24 mouse cellular contexts compared by ENCODE assay signal in the genomic region with DNA sequence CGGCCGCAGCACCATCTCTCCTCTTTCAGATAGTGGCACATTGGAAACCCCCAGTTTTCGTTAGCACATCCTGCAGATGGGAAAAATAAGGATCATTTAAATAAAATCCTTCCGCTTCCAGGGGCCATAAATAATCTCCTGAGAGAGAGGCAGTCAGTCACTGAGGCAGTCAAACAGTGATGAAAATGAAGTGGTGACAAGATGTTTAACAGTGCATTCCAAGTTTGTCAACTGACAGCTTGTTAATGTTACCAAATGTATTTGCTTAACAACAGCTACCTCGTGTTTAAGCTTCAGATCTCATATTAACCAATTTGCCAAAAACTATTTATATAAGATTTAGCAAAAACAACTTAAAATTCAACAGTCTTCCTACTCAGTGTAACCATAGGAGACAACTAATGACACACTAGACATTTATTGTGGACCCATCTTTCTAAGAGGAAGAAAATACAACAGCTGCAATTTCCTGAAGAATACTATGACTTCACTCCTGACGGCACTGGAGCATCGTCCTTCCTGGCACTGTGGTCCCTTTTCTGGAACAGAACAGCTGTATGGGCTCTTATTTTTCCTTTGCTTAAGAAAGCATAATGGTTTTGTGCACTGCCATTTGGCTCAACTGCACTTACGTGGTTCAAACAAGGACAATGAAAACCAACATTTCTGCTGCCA. TPM values are rescaled to one million over a fixed set of nuclear protein-coding genes. Genes with fewer than 3 reads are reported as not detected.
DNase-seq lines count a peak whose midpoint lies in the region; ATAC-seq and TF ChIP-seq lines count a peak whose summit lies in the region.
"Had no signal": no experiment of that assay in that cellular context is flagged by ENCODE, and none has a peak within 500 bp of the region (broad histone marks: within the 10 kb centered on the region; RNA-seq: fewer than 3 reads in every experiment).

No protein-coding gene starts in this region.

- H3K9me3 ChIP-seq in forebrain, embryonic 15.5 days: no peaks in the 10 kb centered on the region
- no peaks in the 10 kb centered on the region for H3K9me3 ChIP-seq in forebrain, embryonic 11.5 days (ENCODE audit: control insufficient read depth, low read length)
- no peaks in the 10 kb centered on the region for H3K9me3 ChIP-seq in lung, embryonic 15.5 days
- H3K9me3 ChIP-seq in liver, embryonic 12.5 days (replicated peaks): no peaks in the 10 kb centered on the region
- H3K9me3 ChIP-seq: heart, embryonic 10.5 days; hindbrain, embryonic 12.5 days; limb, embryonic 15.5 days; liver, embryonic 15.5 days; midbrain, embryonic 12.5 days; neural tube, embryonic 12.5 days had no signal

- H3K4me1 ChIP-seq in forebrain, embryonic 15.5 days: no peaks in the 10 kb centered on the region
- H3K4me1 ChIP-seq in forebrain, embryonic 11.5 days (replicated peaks; ENCODE audit: control insufficient read depth, insufficient read depth, low read length): no peaks in the 10 kb centered on the region
- peaks cover 4% of the 10 kb centered on the region; the same call in 1 of the 2 replicates for H3K4me1 ChIP-seq in lung, embryonic 15.5 days
- H3K4me1 ChIP-seq in lung, adult 2 months (ENCODE audit: control insufficient read depth, insufficient read depth, low read length): no peaks in the 10 kb centered on the region; the same call in 1 of the 2 replicates
- peaks cover 6% of the 10 kb centered on the region for H3K4me1 ChIP-seq in liver, embryonic 12.5 days
- H3K4me1 ChIP-seq: heart, embryonic 10.5 days; hindbrain, embryonic 12.5 days; liver, embryonic 15.5 days; midbrain, embryonic 12.5 days; neural tube, embryonic 12.5 days had no signal

- H3K4me2 ChIP-seq in forebrain, embryonic 15.5 days (replicated peaks): no peak overlapping the region
- no peak overlapping the region for H3K4me2 ChIP-seq in forebrain, embryonic 11.5 days (ENCODE audit: low read depth, low read length, severe bottlenecking)
- H3K4me2 ChIP-seq in lung, embryonic 15.5 days: no peak overlapping the region
- H3K4me2 ChIP-seq in liver, embryonic 12.5 days: no peak overlapping the region
- H3K4me2 ChIP-seq: hindbrain, embryonic 12.5 days; limb, embryonic 15.5 days; liver, embryonic 15.5 days; midbrain, embryonic 12.5 days; neural tube, embryonic 12.5 days had no signal

- ATAC-seq in forebrain, embryonic 15.5 days (replicated peaks): peak; percentile 51
- ATAC-seq in forebrain, embryonic 11.5 days (replicated peaks; ENCODE audit: low FRiP score): no peak
- peak; percentile 74 for ATAC-seq in lung, embryonic 15.5 days (ENCODE audit: borderline replicate concordance, extremely low read depth, low FRiP score, low TSS enrichment)
- ATAC-seq in liver, embryonic 12.5 days: no peak
- ATAC-seq: CD4-positive, CD25-positive, alpha-beta regulatory T cell, adult 4 months had no signal

- H3K4me3 ChIP-seq in forebrain, embryonic 15.5 days: no peak overlapping the region
- H3K4me3 ChIP-seq in forebrain, embryonic 11.5 days (ENCODE audit: low read depth, low read length): no peak overlapping the region
- H3K4me3 ChIP-seq in lung, embryonic 15.5 days: no peak overlapping the region
- H3K4me3 ChIP-seq in lung, adult 2 months (replicated peaks; ENCODE audit: extremely low read depth, low read depth, low read length): no peak overlapping the region
- H3K4me3 ChIP-seq in liver, embryonic 12.5 days: no peak overlapping the region
- H3K4me3 ChIP-seq: heart, embryonic 10.5 days; hindbrain, embryonic 12.5 days; limb, embryonic 15.5 days; liver, embryonic 15.5 days; midbrain, embryonic 12.5 days; neural tube, embryonic 12.5 days had no signal

- no peak overlapping the region for H3K9ac ChIP-seq in forebrain, embryonic 15.5 days (replicated peaks)
- no peak overlapping the region for H3K9ac ChIP-seq in forebrain, embryonic 11.5 days (ENCODE audit: low read length)
- H3K9ac ChIP-seq in lung, embryonic 15.5 days: no peak overlapping the region
- no peak overlapping the region for H3K9ac ChIP-seq in liver, embryonic 12.5 days
- H3K9ac ChIP-seq: hindbrain, embryonic 12.5 days; limb, embryonic 15.5 days; liver, embryonic 15.5 days; midbrain, embryonic 12.5 days; neural tube, embryonic 12.5 days had no signal

- no peak for DNase-seq in forebrain, embryonic 11.5 days (ENCODE audit: low spot score)
- DNase-seq in lung, adult 2 months: no peak
- peak; percentile 11 for DNase-seq in lung, postnatal 25 days (ENCODE audit: low spot score)
- no peak for DNase-seq in T-cell, adult 2 months (ENCODE audit: low spot score)
- no peak for DNase-seq in right cerebral cortex, postnatal 4 days
- DNase-seq: adrenal gland, postnatal 36 days; cerebellum, adult 11 months; cerebellum, postnatal 10 days; kidney, adult 2 months; kidney, postnatal 14 days; left cerebral cortex, postnatal 4 days; right cerebral cortex, postnatal 14 days; spleen, adult 18-20 months; thymus, postnatal 25 days had no signal

- WGBS in forebrain, embryonic 15.5 days: 53% methylated on average over 8 of the region's 8 CpGs
- 90% methylated on average over 8 of the region's 8 CpGs for WGBS in forebrain, embryonic 11.5 days
- WGBS in lung, embryonic 15.5 days: 34% methylated on average over 8 of the region's 8 CpGs
- WGBS in lung, adult 2 months: 54% methylated on average over 8 of the region's 8 CpGs
- 78% methylated on average over 8 of the region's 8 CpGs for WGBS in liver, embryonic 12.5 days (ENCODE audit: insufficient replicate concordance)

- H3K27ac ChIP-seq in forebrain, embryonic 15.5 days (replicated peaks): no peak overlapping the region
- H3K27ac ChIP-seq in forebrain, embryonic 11.5 days (ENCODE audit: low read depth, low read length): no peak overlapping the region
- no peak overlapping the region for H3K27ac ChIP-seq in lung, embryonic 15.5 days
- no peak overlapping the region for H3K27ac ChIP-seq in liver, embryonic 12.5 days
- H3K27ac ChIP-seq: heart, embryonic 10.5 days; hindbrain, embryonic 12.5 days; limb, embryonic 15.5 days; liver, embryonic 15.5 days; midbrain, embryonic 12.5 days; neural tube, embryonic 12.5 days had no signal

- TF ChIP-seq POLR2A in lung, adult 2 months (IDR thresholded peaks at IDR 0.05; ENCODE audit: borderline replicate concordance, extremely low read depth, low read depth, low read length): no peak

- no peaks in the 10 kb centered on the region for H3K27me3 ChIP-seq in forebrain, embryonic 15.5 days
- H3K27me3 ChIP-seq in forebrain, embryonic 11.5 days (ENCODE audit: control insufficient read depth, insufficient read depth, low read length): no peaks in the 10 kb centered on the region
- H3K27me3 ChIP-seq in lung, embryonic 15.5 days: peaks cover 15% of the 10 kb centered on the region; the same call in 1 of the 2 replicates
- H3K27me3 ChIP-seq in liver, embryonic 12.5 days (replicated peaks): no peaks in the 10 kb centered on the region
- H3K27me3 ChIP-seq: hindbrain, embryonic 12.5 days; limb, embryonic 15.5 days; liver, embryonic 15.5 days; midbrain, embryonic 12.5 days; neural tube, embryonic 12.5 days had no signal

- no peak for TF ChIP-seq CTCF in lung, adult 2 months (IDR thresholded peaks at IDR 0.05; ENCODE audit: insufficient read depth, low read length)

- no peaks in the 10 kb centered on the region for H3K36me3 ChIP-seq in forebrain, embryonic 15.5 days
- H3K36me3 ChIP-seq in forebrain, embryonic 11.5 days (ENCODE audit: control insufficient read depth, insufficient read depth, low read length): no peaks in the 10 kb centered on the region
- H3K36me3 ChIP-seq in lung, embryonic 15.5 days: no peaks in the 10 kb centered on the region
- H3K36me3 ChIP-seq in liver, embryonic 12.5 days: 0 out of 2 replicates have a peak, but pooled peaks cover 3% of the 10 kb centered on the region
- H3K36me3 ChIP-seq: hindbrain, embryonic 12.5 days; limb, embryonic 15.5 days; liver, embryonic 15.5 days had no signal

RNA-seq across cellular contexts. Expression of a gene that starts 43.5 kb away (rescaled TPM):
- polyA plus RNA-seq in forebrain, embryonic 15.5 days (2015; fragmentation: Nextera tagmentation; extraction: Ambion mirVana): 45.4 and 51.5 TPM in 2 replicates
- 51.6 and 55.1 TPM in 2 replicates for polyA plus RNA-seq in forebrain, embryonic 11.5 days (2014; fragmentation: Nextera tagmentation; extraction: Ambion mirVana)
- 54.1 and 60.2 TPM in 2 replicates for polyA plus RNA-seq in lung, embryonic 15.5 days (2015; fragmentation: Nextera tagmentation; extraction: Ambion mirVana)
- 5.1 and 5.9 TPM in 2 replicates for polyA plus RNA-seq in lung, adult 2 months (2012; rRNA removed)
- polyA plus RNA-seq in liver, embryonic 12.5 days (2016; fragmentation: Nextera tagmentation; extraction: Ambion mirVana): 37.5 TPM in 2 replicates

RNA-seq across cellular contexts. Expression of a gene that starts 43.8 kb away (rescaled TPM):
- polyA plus RNA-seq in forebrain, embryonic 15.5 days (2015; fragmentation: Nextera tagmentation; extraction: Ambion mirVana): 13.1 and 13.5 TPM in 2 replicates
- 14.7 and 15.9 TPM in 2 replicates for polyA plus RNA-seq in forebrain, embryonic 11.5 days (2014; fragmentation: Nextera tagmentation; extraction: Ambion mirVana)
- 12.6 and 13.1 TPM in 2 replicates for polyA plus RNA-seq in lung, embryonic 15.5 days (2015; fragmentation: Nextera tagmentation; extraction: Ambion mirVana)
- 4.8 and 5.3 TPM in 2 replicates for polyA plus RNA-seq in lung, adult 2 months (2012; rRNA removed)
- 7.7 and 8.4 TPM in 2 replicates for polyA plus RNA-seq in liver, embryonic 12.5 days (2016; fragmentation: Nextera tagmentation; extraction: Ambion mirVana)

Comparison
In these comparisons a context has a peak if more than half of its experiments do, and no peak if none do; other contexts are left out.
1. ATAC-seq: peak in forebrain, embryonic 15.5 days (single experiment) and lung, embryonic 15.5 days (single experiment); none in forebrain, embryonic 11.5 days (single experiment) and liver, embryonic 12.5 days (single experiment).